Mouse (Mus musculus): Measurements from ENCODE around the gene Ccdc14. TPM values are rescaled to one million over a fixed set of nuclear protein-coding genes. Genes with fewer than 3 reads are reported as not detected.

Ccdc14 gene
- polyA plus RNA-seq, 1 experiment from 2014 or later = 6.4 TPM

DNA sequence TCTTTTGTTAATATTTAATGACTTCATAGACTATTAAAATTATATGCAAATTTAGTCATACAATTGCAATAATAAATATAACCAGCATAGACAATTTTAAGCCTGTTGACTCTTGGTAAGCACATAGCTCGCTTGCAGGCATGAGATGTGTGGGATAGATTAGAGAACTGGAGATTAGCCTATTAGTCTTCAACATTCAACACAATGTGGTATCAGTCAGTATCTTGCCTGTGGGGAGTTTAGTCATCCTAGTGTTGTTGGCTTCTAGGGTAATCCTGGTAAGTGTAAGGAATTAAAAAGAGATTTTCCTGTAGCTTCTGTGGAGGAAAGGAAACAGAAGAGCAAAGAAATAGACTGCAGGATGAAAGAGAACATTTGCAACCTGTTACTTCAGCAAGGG lies 75.2 kb downstream of the Ccdc14 start:
- 85% methylated on average over 1 of the region's 1 CpGs for WGBS
- ATAC-seq = no peak

DNA sequence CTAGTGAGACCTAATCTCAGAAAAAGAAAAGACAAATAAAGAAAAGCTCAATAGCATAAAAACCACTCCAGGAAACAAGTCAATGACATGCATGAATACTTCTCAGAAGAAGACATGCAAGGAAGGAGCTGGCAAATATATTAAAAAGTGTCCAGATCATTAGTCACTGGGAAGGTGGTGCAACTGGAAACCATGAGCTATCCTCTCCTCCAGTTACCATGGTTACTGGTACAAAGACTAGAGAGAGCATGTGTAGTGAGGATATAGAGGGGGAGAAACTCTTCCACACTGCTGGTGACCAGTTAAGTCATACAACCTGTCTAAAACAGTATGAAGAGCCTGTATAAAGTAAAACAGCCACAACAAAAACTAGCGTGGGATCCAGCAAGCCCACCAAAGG lies 75.8 kb downstream of the Ccdc14 start:
- H3K27ac ChIP-seq = no peak overlapping the region

More for the DNA sequence above, 75.2 kb downstream of the Ccdc14 start:
- Histone ChIP-seq H3K4me1 (peaks cover 5% of the 10 kb centered on the region; the same call in 1 of the 2 replicates), H3K27ac (no peak overlapping the region), H3K27me3 (no peaks in the 10 kb centered on the region), H3K4me3 (no peak overlapping the region), H3K9me3 (replicated peaks) (peaks cover 6% of the 10 kb centered on the region), H3K36me3 (ENCODE audit: poor library complexity, severe bottlenecking) (no peaks in the 10 kb centered on the region), H3K4me2 (no peak overlapping the region), H3K9ac (no peak overlapping the region)

DNA sequence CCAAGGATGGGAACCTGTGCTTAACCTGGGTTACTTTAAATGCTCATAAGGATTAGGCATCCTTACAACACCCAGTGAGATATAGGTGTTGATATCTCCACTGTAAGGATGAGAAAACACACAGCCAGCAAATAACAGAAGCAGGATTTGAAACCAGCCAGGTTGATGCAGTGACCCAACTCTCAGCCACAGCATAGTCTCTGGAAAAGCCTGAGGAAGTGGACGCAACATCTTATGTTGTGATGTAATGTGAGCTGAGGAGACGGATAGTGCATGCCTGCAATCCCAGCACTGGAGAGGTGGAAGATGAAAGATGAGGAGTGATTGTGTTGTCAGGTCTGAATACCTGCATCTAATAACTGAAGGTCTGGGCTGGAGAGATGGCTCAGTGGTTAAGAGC lies 77.0 kb downstream of the Ccdc14 start:
- Histone ChIP-seq H3K27ac (no peak overlapping the region), H3K27me3 (no peaks in the 10 kb centered on the region), H3K4me3 (no peak overlapping the region), H3K36me3 (ENCODE audit: poor library complexity, severe bottlenecking) (no peaks in the 10 kb centered on the region), H3K4me1 (peaks cover 6% of the 10 kb centered on the region), H3K9ac (no peak overlapping the region), H3K4me2 (no peak overlapping the region), H3K9me3 (replicated peaks) (peaks cover 6% of the 10 kb centered on the region)
- WGBS = 95% methylated on average over 2 of the region's 2 CpGs
- no peak for ATAC-seq

More for the DNA sequence above, 75.8 kb downstream of the Ccdc14 start:
- H3K27me3 ChIP-seq = no peaks in the 10 kb centered on the region
- H3K36me3 ChIP-seq (ENCODE audit: poor library complexity, severe bottlenecking) = no peaks in the 10 kb centered on the region
- peaks cover 5% of the 10 kb centered on the region; the same call in 1 of the 2 replicates for H3K4me1 ChIP-seq
- no peak overlapping the region for H3K4me3 ChIP-seq
- no peak overlapping the region for H3K9ac ChIP-seq
- no peak overlapping the region for H3K4me2 ChIP-seq
- no peak for ATAC-seq
- WGBS = 94% methylated on average over 1 of the region's 1 CpGs
- H3K9me3 ChIP-seq (replicated peaks) = peaks cover 6% of the 10 kb centered on the region

DNA sequence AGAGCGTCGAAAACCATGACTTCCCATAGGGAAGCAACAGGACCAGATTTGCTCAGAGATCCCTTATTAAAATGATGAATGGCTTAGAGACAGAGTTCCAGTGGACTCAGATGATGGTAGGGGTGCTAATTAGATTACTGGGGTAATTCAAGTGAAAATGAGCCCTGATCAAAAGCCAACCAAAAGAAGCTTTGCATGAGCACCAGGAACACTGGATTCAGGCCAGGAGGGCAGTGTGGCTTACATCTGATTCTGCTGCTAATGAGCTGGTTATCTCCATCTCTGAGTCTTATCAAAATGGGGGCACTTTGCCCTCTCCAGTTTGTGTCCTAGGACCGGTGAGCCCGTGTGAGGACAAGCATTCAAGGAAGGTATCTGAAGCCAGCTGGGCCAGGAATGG lies 78.0 kb downstream of the Ccdc14 start:
- Histone ChIP-seq H3K36me3 (ENCODE audit: poor library complexity, severe bottlenecking) (no peaks in the 10 kb centered on the region), H3K4me1 (peaks cover 12% of the 10 kb centered on the region), H3K9ac (no peak overlapping the region), H3K27ac (no peak overlapping the region), H3K27me3 (no peaks in the 10 kb centered on the region), H3K4me3 (no peak overlapping the region), H3K9me3 (replicated peaks) (peaks cover 6% of the 10 kb centered on the region), H3K4me2 (no peak overlapping the region)
- 43% methylated on average over 4 of the region's 4 CpGs for WGBS
- no peak for ATAC-seq

DNA sequence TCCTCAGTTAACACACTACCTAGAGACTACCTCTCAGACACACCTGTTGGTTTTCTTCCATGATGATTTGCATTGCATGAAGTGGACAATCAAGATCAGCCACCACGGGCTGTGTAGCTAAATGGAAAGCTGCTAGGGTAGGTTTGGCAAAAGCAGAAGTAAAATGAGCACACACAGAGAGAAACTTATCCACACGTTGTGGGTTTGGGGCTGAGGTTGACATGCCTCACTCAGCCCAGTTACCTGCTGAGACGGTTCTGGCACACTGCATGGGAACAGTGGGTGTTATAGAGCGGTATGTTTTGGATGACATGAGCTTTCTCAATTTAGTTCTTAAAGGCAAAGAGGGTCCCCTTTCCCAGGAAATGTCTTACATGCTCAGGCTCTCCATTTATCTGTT lies 79.7 kb downstream of the Ccdc14 start:
- H3K4me2 ChIP-seq = no peak overlapping the region
- peaks cover 12% of the 10 kb centered on the region for H3K4me1 ChIP-seq
- no peak for ATAC-seq
- H3K4me3 ChIP-seq = no peak overlapping the region
- no peak overlapping the region for H3K9ac ChIP-seq
- 92% methylated on average over 4 of the region's 4 CpGs for WGBS
- H3K27me3 ChIP-seq = no peaks in the 10 kb centered on the region
- H3K36me3 ChIP-seq (ENCODE audit: poor library complexity, severe bottlenecking) = no peaks in the 10 kb centered on the region
- peaks cover 6% of the 10 kb centered on the region for H3K9me3 ChIP-seq (replicated peaks)
- H3K27ac ChIP-seq = no peak overlapping the region

DNA sequence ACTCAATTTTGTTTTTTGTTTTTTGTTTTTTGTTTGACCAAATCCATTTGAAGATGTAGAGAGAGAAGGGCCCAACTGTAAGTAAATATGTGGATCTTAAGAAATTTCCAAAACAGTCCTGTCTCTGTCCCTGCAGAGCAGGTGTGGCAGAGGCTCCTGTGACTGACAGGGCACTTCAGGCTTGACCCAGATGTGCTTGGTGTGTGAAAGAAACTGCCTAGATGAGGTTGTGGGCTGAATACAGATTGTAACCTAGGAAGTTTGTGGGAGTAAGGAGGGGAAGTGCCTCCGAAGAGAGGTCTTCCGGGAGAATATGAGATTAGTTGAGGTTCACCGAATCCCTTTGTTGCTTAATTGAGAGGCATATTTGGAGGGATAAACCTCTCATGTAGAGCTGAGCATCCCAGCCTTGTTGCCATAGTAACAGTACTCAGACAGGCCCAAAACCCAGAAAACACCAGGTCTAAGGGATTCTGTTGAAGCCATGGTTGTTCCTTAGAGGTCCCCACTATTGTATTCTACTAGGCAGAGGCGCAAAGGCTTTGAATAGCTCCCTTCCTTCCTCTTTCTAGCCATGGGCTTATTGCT lies 82.1 kb downstream of the Ccdc14 start:
- no peak overlapping the region for H3K4me2 ChIP-seq
- H3K4me1 ChIP-seq = peaks cover 12% of the 10 kb centered on the region
- H3K9me3 ChIP-seq (replicated peaks) = no peaks in the 10 kb centered on the region
- no peak for ATAC-seq
- H3K27me3 ChIP-seq = no peaks in the 10 kb centered on the region
- no peak overlapping the region for H3K27ac ChIP-seq
- WGBS = 2% methylated on average over 4 of the region's 4 CpGs
- no peak overlapping the region for H3K9ac ChIP-seq
- H3K36me3 ChIP-seq (ENCODE audit: poor library complexity, severe bottlenecking) = no peaks in the 10 kb centered on the region
- H3K4me3 ChIP-seq = no peak overlapping the region

Other genes starting within 250 kb of the Ccdc14 start
- gene Kalrn, start 117.1 kb upstream of the Ccdc14 start, polyA plus RNA-seq (2015; fragmentation: Nextera tagmentation; extraction: Ambion mirVana) = 31.5 and 34.4 TPM in 2 replicates
- not detected in 2 replicates for gene Ropn1, start 40.7 kb upstream of the Ccdc14 start, polyA plus RNA-seq (2015; fragmentation: Nextera tagmentation; extraction: Ambion mirVana)
- gene Mylk, start 54.6 kb downstream of the Ccdc14 start, polyA plus RNA-seq (2015; fragmentation: Nextera tagmentation; extraction: Ambion mirVana) = 3.7 TPM in 2 replicates

Measured in forebrain, embryonic 13.5 days (tissue).